Mouse (Mus musculus) myocyte (in vitro differentiated cells): ENCODE results near the gene Adamts10.

ENCODE experiments used
- CEBPB ChIP-seq: IDR thresholded peaks from 2 replicates; pipeline ENCODE4 v1.6.1; 2011; ENCODE audit warnings: mild to moderate bottlenecking, moderate library complexity; ENCODE audit not compliant: poor library complexity, insufficient read depth, severe bottlenecking
- E2F4 ChIP-seq: IDR thresholded peaks from one replicate; pipeline ENCODE4 v1.6.1; 2011; ENCODE audit warnings: mild to moderate bottlenecking, control low read depth, moderate library complexity; ENCODE audit not compliant: insufficient read depth
- MAX ChIP-seq: IDR thresholded peaks from one replicate; pipeline ENCODE4 v1.6.1; 2011; ENCODE audit warnings: low read depth, mild to moderate bottlenecking, control low read depth
- MYOD1 ChIP-seq, 3 experiments: IDR thresholded peaks; one replicate each; pipeline ENCODE4 v1.6.1; 2011; ENCODE audit warnings: control low read depth in 2 of 3, low read depth in 2 of 3, mild to moderate bottlenecking in 2 of 3, moderate library complexity in 1 of 3; ENCODE audit not compliant: insufficient read length in 2 of 3, control insufficient read depth in 1 of 3
- MYOG ChIP-seq, 3 experiments: IDR thresholded peaks; one replicate each; pipeline ENCODE4 v1.6.1; 2011; ENCODE audit warnings: control low read depth in 2 of 3, low read depth in 2 of 3, mild to moderate bottlenecking in 2 of 3; ENCODE audit not compliant: insufficient read length in 2 of 3, control insufficient read depth in 1 of 3, insufficient read depth in 1 of 3
- POLR2A ChIP-seq: IDR thresholded peaks from one replicate; pipeline ENCODE4 v1.6.1; 2011; ENCODE audit warnings: low read depth, mild to moderate bottlenecking, control low read depth, moderate library complexity; ENCODE audit not compliant: insufficient read length
- POLR2AphosphoS2 ChIP-seq: IDR thresholded peaks from one replicate; pipeline ENCODE4 v1.6.1; 2011; ENCODE audit warnings: low read depth, control low read depth; ENCODE audit not compliant: insufficient read length
- REST ChIP-seq: IDR thresholded peaks from one replicate; pipeline ENCODE4 v1.6.1; 2011; ENCODE audit warnings: mild to moderate bottlenecking, control low read depth, moderate library complexity; ENCODE audit not compliant: insufficient read depth, insufficient read length
- SRF ChIP-seq: IDR thresholded peaks from one replicate; pipeline ENCODE4 v1.6.1; 2011; ENCODE audit warnings: low read depth; ENCODE audit not compliant: control insufficient read depth, insufficient read length
- TCF12 ChIP-seq: IDR thresholded peaks from one replicate; pipeline ENCODE4 v1.6.1; 2011; ENCODE audit warnings: mild to moderate bottlenecking, control low read depth; ENCODE audit not compliant: poor library complexity, insufficient read depth, severe bottlenecking
- USF1 ChIP-seq: IDR thresholded peaks from one replicate; pipeline ENCODE4 v1.6.1; 2011; ENCODE audit warnings: low read depth, mild to moderate bottlenecking, control low read depth, moderate library complexity

GRCm38 (mm10) chr17:33555223-33555855 lies 31.3 kb downstream of the Adamts10 start, which contains the start of gene Myo1f:
- TF ChIP-seq MYOD1 (IDR thresholded peaks at IDR 0.05; ENCODE audit: control insufficient read depth in 1 of 3, insufficient read length in 2 of 3, low read depth in 2 of 3) (no peak), MYOG (IDR thresholded peaks at IDR 0.05; ENCODE audit: control insufficient read depth in 1 of 3, insufficient read depth in 1 of 3, insufficient read length in 2 of 3, low read depth in 2 of 3) (no peak), USF1 (no peak), POLR2A (no peak), POLR2AphosphoS2 (no peak), TCF12 (no peak), E2F4 (no peak), MAX (no peak), REST (no peak), SRF (no peak), CEBPB (no peak)
